ENCODE assay signal across 8 mouse cellular contexts in the genomic region with DNA sequence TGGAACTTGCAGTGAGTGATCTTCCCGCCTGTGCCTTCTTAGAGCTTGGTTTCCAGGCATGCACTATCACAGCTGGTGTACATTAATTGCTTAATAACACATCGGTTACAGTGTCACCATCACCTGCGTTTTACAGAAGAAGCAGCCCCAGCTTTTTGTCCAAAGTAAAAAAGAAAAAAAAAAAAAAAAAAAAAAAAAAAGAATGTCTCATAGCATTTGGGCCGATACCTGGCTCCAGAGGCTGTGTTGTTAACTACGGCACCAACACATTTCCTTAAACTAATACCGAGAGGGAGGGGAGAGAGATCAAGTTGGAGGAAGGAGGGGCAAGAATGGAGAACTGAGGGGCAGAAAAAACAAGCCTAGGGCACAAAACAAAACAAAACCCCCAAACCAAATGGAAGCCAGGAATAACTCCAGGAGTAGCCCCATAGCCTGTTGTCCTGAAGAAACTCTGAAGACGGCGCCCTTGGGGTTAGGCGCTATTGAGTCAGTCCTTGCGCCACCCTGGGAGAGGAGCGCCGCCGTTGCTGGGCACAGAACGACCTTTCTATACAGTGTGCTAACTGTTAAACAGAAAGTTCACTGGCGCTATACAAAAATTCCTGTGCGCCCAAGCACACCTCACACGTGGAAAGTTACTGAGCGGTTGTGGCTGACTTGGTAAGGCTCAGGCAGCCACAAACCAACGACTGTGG. TPM values are rescaled to one million over a fixed set of nuclear protein-coding genes. Genes with fewer than 3 reads are reported as not detected.
DNase-seq lines count a peak whose midpoint lies in the region; ATAC-seq and TF ChIP-seq lines count a peak whose summit lies in the region.

No protein-coding gene starts in this region.

- H3K9ac ChIP-seq in ES-E14 (ENCODE audit: insufficient read depth, low read depth, low read length, poor library complexity, severe bottlenecking): no peak overlapping the region
- peak overlapping the region; percentile 96 for H3K9ac ChIP-seq in limb, embryonic 14.5 days (ENCODE audit: low read depth, low read length, severe bottlenecking)
- 0 out of 2 replicates have a peak overlapping the region, but pooled peaks have one; percentile 98 for H3K9ac ChIP-seq in midbrain, embryonic 14.5 days (replicated peaks; ENCODE audit: low read length)

- no peaks in the 10 kb centered on the region for H3K36me3 ChIP-seq in ES-E14 (ENCODE audit: control insufficient read depth, insufficient read depth, low read length, poor library complexity, severe bottlenecking)
- H3K36me3 ChIP-seq in hindbrain, embryonic 10.5 days: peaks cover 12% of the 10 kb centered on the region
- H3K36me3 ChIP-seq in limb, embryonic 14.5 days (ENCODE audit: control insufficient read depth, insufficient read depth, low read length): peaks cover 4% of the 10 kb centered on the region
- peaks cover 2% of the 10 kb centered on the region; the same call in 1 of the 2 replicates for H3K36me3 ChIP-seq in midbrain, embryonic 14.5 days (ENCODE audit: control insufficient read depth, insufficient read depth, low read length)

- ATAC-seq in limb, embryonic 14.5 days (ENCODE audit: low FRiP score, low read depth): peak; percentile 30
- no peak for ATAC-seq in midbrain, embryonic 14.5 days (ENCODE audit: low FRiP score, low TSS enrichment)

- no peak for TF ChIP-seq POLR2A in bone marrow macrophage, adult 2 months (IDR thresholded peaks at IDR 0.05; ENCODE audit: borderline replicate concordance, low read depth, low read length)
- no peak for TF ChIP-seq POLR2A in limb, embryonic 14.5 days (IDR thresholded peaks at IDR 0.05; ENCODE audit: borderline replicate concordance, extremely low read depth, insufficient read depth, insufficient read length)

- H3K9me3 ChIP-seq in ES-E14 (ENCODE audit: control insufficient read depth, insufficient read depth, low read depth, low read length): no peaks in the 10 kb centered on the region
- H3K9me3 ChIP-seq in hindbrain, embryonic 10.5 days: no peaks in the 10 kb centered on the region
- peaks cover under 1% of the 10 kb centered on the region; the same call in 1 of the 2 replicates for H3K9me3 ChIP-seq in limb, embryonic 14.5 days (ENCODE audit: control insufficient read depth, low read length)
- H3K9me3 ChIP-seq in midbrain, embryonic 14.5 days (ENCODE audit: control insufficient read depth, low read length): no peaks in the 10 kb centered on the region

- peak overlapping the region; percentile 85 for H3K4me2 ChIP-seq in limb, embryonic 14.5 days (replicated peaks; ENCODE audit: low read depth, low read length, severe bottlenecking)
- H3K4me2 ChIP-seq in midbrain, embryonic 14.5 days (ENCODE audit: low read length): peak overlapping the region; percentile 84

- no peak overlapping the region for H3K27ac ChIP-seq in ES-E14 (ENCODE audit: insufficient read depth, low read depth, low read length, poor library complexity, severe bottlenecking)
- no peak overlapping the region for H3K27ac ChIP-seq in bone marrow macrophage, adult 2 months (ENCODE audit: insufficient read depth, low read depth, low read length)
- peak overlapping the region; percentile 99 for H3K27ac ChIP-seq in hindbrain, embryonic 10.5 days
- peak overlapping the region; percentile 100 for H3K27ac ChIP-seq in limb, embryonic 14.5 days (replicated peaks; ENCODE audit: low read depth, low read length)
- H3K27ac ChIP-seq in midbrain, embryonic 14.5 days (replicated peaks; ENCODE audit: low read depth, low read length): no peak overlapping the region

- TF ChIP-seq CTCF in bone marrow macrophage, adult 2 months (IDR thresholded peaks at IDR 0.05; ENCODE audit: low read depth, low read length): no peak

- peaks cover 17% of the 10 kb centered on the region for H3K27me3 ChIP-seq in hindbrain, embryonic 10.5 days (ENCODE audit: insufficient read depth, poor library complexity, severe bottlenecking)
- no peaks in the 10 kb centered on the region for H3K27me3 ChIP-seq in limb, embryonic 14.5 days (ENCODE audit: control insufficient read depth, insufficient read depth, low read length)
- peaks cover 3% of the 10 kb centered on the region; the same call in 1 of the 2 replicates for H3K27me3 ChIP-seq in midbrain, embryonic 14.5 days (ENCODE audit: control insufficient read depth, insufficient read depth, low read length)

- peaks cover 2 to 10% of the 10 kb centered on the region in 2 experiments; a peak in 3 of 4 replicates for H3K4me1 ChIP-seq in ES-E14 (ENCODE audit: control insufficient read depth in 2 of 2, insufficient read depth in 2 of 2, low read length in 2 of 2, poor library complexity in 1 of 2)
- no peaks in the 10 kb centered on the region for H3K4me1 ChIP-seq in bone marrow macrophage, adult 2 months (ENCODE audit: control insufficient read depth, insufficient read depth, low read length)
- H3K4me1 ChIP-seq in hindbrain, embryonic 10.5 days (replicated peaks): peaks cover 31% of the 10 kb centered on the region
- peaks cover 3% of the 10 kb centered on the region for H3K4me1 ChIP-seq in limb, embryonic 14.5 days (ENCODE audit: control insufficient read depth, insufficient read depth, low read length)
- H3K4me1 ChIP-seq in midbrain, embryonic 14.5 days (ENCODE audit: control insufficient read depth, insufficient read depth, low read length): peaks cover 19% of the 10 kb centered on the region

- H3K4me3 ChIP-seq in ES-E14 (ENCODE audit: insufficient read depth in 1 of 2, low read depth in 1 of 2, low read length in 2 of 2, poor library complexity in 1 of 2, severe bottlenecking in 1 of 2): peak overlapping the region in 1 of 2 experiments; percentile 89; a peak in 2 of 4 replicates
- peak overlapping the region; percentile 34; the same call in 1 of the 2 replicates for H3K4me3 ChIP-seq in bone marrow macrophage, adult 2 months (ENCODE audit: insufficient read depth, low read length)
- peak overlapping the region; percentile 83 for H3K4me3 ChIP-seq in hindbrain, embryonic 10.5 days
- peak overlapping the region; percentile 65 for H3K4me3 ChIP-seq in limb, embryonic 14.5 days (replicated peaks; ENCODE audit: low read length)
- peak overlapping the region; percentile 84 for H3K4me3 ChIP-seq in midbrain, embryonic 14.5 days (replicated peaks; ENCODE audit: low read depth, low read length)

- no peak for DNase-seq in ES-E14 (ENCODE audit: low read depth, low spot score)
- peak; percentile 62 for DNase-seq in hindbrain, embryonic 10.5 days (ENCODE audit: low spot score)
- DNase-seq in limb, embryonic 14.5 days (ENCODE audit: low spot score): peak; percentile 73
- peak; percentile 56 for DNase-seq in midbrain, embryonic 14.5 days
- DNase-seq in urinary bladder, postnatal 36 days (ENCODE audit: low spot score in 2 of 2): peak; percentile 7 to 41
- DNase-seq in frontal cortex, postnatal 10 days (ENCODE audit: low spot score in 2 of 2): no peak
- DNase-seq in heart, adult 8-10 months (ENCODE audit: low spot score): no peak

- in situ Hi-C loops in ES-E14 (cut with MboI; ENCODE audit: low sequenced_read_pairs in 2 of 2, unreplicated experiment in 2 of 2): loop anchor here (10.0 to 25.0 kb wide), 2 partner anchors 335 to 347 kb away; partner anchors contain the start of genes Qrsl1 (in 1 of the 2) and Rtn4ip1 (in 1 of the 2)

- WGBS in hindbrain, embryonic 10.5 days: 12% methylated on average over 19 of the region's 19 CpGs
- WGBS in limb, embryonic 14.5 days: 8% methylated on average over 19 of the region's 19 CpGs
- 17% methylated on average over 19 of the region's 19 CpGs for WGBS in midbrain, embryonic 14.5 days

TF ChIP-seq in ES-E14, 5 proteins besides CTCF, POLR2A, EP300 and RAD21:
- no peak for TF ChIP-seq MAFK (IDR thresholded peaks at IDR 0.05; ENCODE audit: insufficient read depth, low read depth, low read length)
- TF ChIP-seq ZC3H11A (IDR thresholded peaks at IDR 0.05; ENCODE audit: borderline replicate concordance, low read depth, low read length): no peak
- 0 out of 2 replicates have a peak, but pooled peaks have one; percentile 19 for TF ChIP-seq ZNF384 (IDR thresholded peaks at IDR 0.05; ENCODE audit: low read depth, low read length)
- TF ChIP-seq HCFC1 (IDR thresholded peaks at IDR 0.05; ENCODE audit: borderline replicate concordance, insufficient read depth, low read length): no peak
TF ChIP-seq in ES-E14: peak in this region for 1.

RNA-seq across cellular contexts. Expression of gene Cd24a, which starts 0.6 kb away (rescaled TPM):
- 30.9 and 84.4 TPM in 2 replicates for total RNA-seq in ES-E14 (2012; rRNA removed)
- 1.9 and 2.6 TPM in 2 replicates for polyA plus RNA-seq in bone marrow macrophage, adult 2 months (2012; ENCODE audit: insufficient read depth, insufficient read length, missing spikeins)
- 344 and 448 TPM in 2 replicates for polyA plus RNA-seq in hindbrain, embryonic 10.5 days (2016; fragmentation: Nextera tagmentation; extraction: Ambion mirVana)
- 335 and 359 TPM in 2 replicates for polyA plus RNA-seq in limb, embryonic 14.5 days (2012; rRNA removed)
- polyA plus RNA-seq in limb, embryonic 14.5 days (2014; fragmentation: Nextera tagmentation; extraction: Ambion mirVana): 268 and 314 TPM in 2 replicates
- 1,113 and 1,163 TPM in 2 replicates for polyA plus RNA-seq in midbrain, embryonic 14.5 days (2014; fragmentation: Nextera tagmentation; extraction: Ambion mirVana)
- 10 to 100 TPM in 1 of 4 experiments, 1 to 10 TPM in 3; 2.2 to 12.2 (median 3.4) TPM for total RNA-seq in heart, adult 8-10 months (2022)

RNA-seq across cellular contexts. Expression of gene 1700021F05Rik, which starts 36.7 kb away (rescaled TPM):
- 30.0 and 32.9 TPM in 2 replicates for total RNA-seq in ES-E14 (2012; rRNA removed)
- 29.8 and 39.4 TPM in 2 replicates for polyA plus RNA-seq in bone marrow macrophage, adult 2 months (2012; ENCODE audit: insufficient read depth, insufficient read length, missing spikeins)
- 61.7 and 62.1 TPM in 2 replicates for polyA plus RNA-seq in hindbrain, embryonic 10.5 days (2016; fragmentation: Nextera tagmentation; extraction: Ambion mirVana)
- 21.1 and 24.0 TPM in 2 replicates for polyA plus RNA-seq in limb, embryonic 14.5 days (2012; rRNA removed)
- polyA plus RNA-seq in limb, embryonic 14.5 days (2014; fragmentation: Nextera tagmentation; extraction: Ambion mirVana): 57.6 and 61.4 TPM in 2 replicates
- 67.8 and 69.6 TPM in 2 replicates for polyA plus RNA-seq in midbrain, embryonic 14.5 days (2014; fragmentation: Nextera tagmentation; extraction: Ambion mirVana)
- 100 to 1,000 TPM; 108 to 122 (median 117) TPM for total RNA-seq in heart, adult 8-10 months (2022)

RNA-seq across cellular contexts. Expression of gene Gm9803, which starts 53.6 kb away (rescaled TPM):
- total RNA-seq in ES-E14 (2012; rRNA removed): 13.3 and 20.6 TPM in 2 replicates
- polyA plus RNA-seq in bone marrow macrophage, adult 2 months (2012; ENCODE audit: insufficient read depth, insufficient read length, missing spikeins): 11.0 and 18.4 TPM in 2 replicates
- 9.1 and 11.8 TPM in 2 replicates for polyA plus RNA-seq in hindbrain, embryonic 10.5 days (2016; fragmentation: Nextera tagmentation; extraction: Ambion mirVana)
- 4.6 and 28.3 TPM in 2 replicates for polyA plus RNA-seq in limb, embryonic 14.5 days (2012; rRNA removed)
- polyA plus RNA-seq in limb, embryonic 14.5 days (2014; fragmentation: Nextera tagmentation; extraction: Ambion mirVana): 12.7 and 14.4 TPM in 2 replicates
- polyA plus RNA-seq in midbrain, embryonic 14.5 days (2014; fragmentation: Nextera tagmentation; extraction: Ambion mirVana): 11.6 and 18.4 TPM in 2 replicates
- total RNA-seq in heart, adult 8-10 months (2022): 10 to 100 TPM in 1 of 4 experiments, 1 to 10 TPM in 2, not detected in 1; 3.6 to 16.9 (median 7.9) TPM

Comparison
In these comparisons a context has a peak if more than half of its experiments do, and no peak if none do; other contexts are left out.
1. DNase-seq: peak in hindbrain, embryonic 10.5 days (single experiment), limb, embryonic 14.5 days (single experiment), midbrain, embryonic 14.5 days (single experiment) and urinary bladder, postnatal 36 days (2 of 2); none in ES-E14 (single experiment), frontal cortex, postnatal 10 days (0 of 2) and heart, adult 8-10 months (single experiment).
2. H3K27ac ChIP-seq: peak in hindbrain, embryonic 10.5 days (single experiment) and limb, embryonic 14.5 days (single experiment); none in ES-E14 (single experiment), bone marrow macrophage, adult 2 months (single experiment) and midbrain, embryonic 14.5 days (single experiment).
3. RNA of gene Cd24a, which starts 0.6 kb away (polyA plus RNA-seq): 1,113 to 1,163 TPM in midbrain, embryonic 14.5 days, 344 to 448 TPM in hindbrain, embryonic 10.5 days and 268 to 359 TPM in limb, embryonic 14.5 days; 1.9 to 2.6 TPM in bone marrow macrophage, adult 2 months; every median in the first group is over 10 times any median in the second.